Mouse (Mus musculus) urinary bladder, postnatal 36 days (tissue): ENCODE data around the gene Bhlhe23.
A peak's percentile ranks its signal among the peaks of the same experiment; 100 is the strongest.

Source experiments
- DNase-seq, 2 experiments: peaks; one replicate each; pipeline ENCODE4 v3.0.0; 2022; ENCODE audit warnings: low spot score in 2 of 2, mixed read lengths in 1 of 2

Bhlhe23 gene

GRCm38 (mm10) chr2:180775223-180775622, 1.5 kb downstream of the Bhlhe23 start:
- DNase-seq = no peak

- no peak for DNase-seq
Observed at GRCm38 (mm10) chr2:180765713-180766112, 11.0 kb downstream of the Bhlhe23 start.

- DNase-seq = no peak
Observed at GRCm38 (mm10) chr2:180764986-180765385, 11.7 kb downstream of the Bhlhe23 start.

DNA sequence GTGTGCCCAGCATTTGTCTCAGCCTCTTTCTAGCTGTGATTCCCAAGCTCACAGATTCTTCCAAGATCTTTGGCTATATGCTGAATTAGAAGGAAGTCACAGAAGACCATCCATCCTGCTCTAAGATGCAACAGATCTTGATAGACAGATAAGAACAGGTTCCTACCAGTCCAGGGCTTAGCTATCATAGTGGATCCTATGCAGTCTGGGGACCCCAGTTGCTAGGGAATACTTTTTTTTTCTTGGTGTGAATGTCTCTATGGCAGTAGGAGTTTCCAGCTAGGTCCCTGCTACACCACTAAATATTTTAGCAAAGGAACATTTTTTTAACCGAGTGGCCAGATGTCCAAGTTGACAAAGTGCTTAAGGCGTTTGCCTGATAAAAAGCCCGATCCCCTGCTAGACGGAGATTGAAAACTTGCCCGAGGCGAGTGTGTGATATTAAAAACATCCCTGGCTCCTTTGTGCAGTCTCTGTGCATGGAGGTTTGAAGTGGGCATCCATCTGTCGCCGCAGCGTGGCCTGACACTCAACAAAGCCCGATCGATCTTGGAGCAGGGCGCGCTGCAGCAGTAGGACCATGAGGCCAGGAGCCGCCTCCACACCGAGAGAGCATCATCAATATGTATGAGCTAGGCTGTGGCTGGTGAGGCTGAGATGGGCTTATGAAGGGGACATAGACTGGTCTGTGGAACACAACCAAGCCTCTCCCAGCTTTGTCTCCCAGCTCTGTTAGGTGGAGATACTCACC, 18.0 kb downstream of the Bhlhe23 start:
- no peak for DNase-seq

- no peak for DNase-seq
Observed at GRCm38 (mm10) chr2:180756786-180757185, 19.9 kb downstream of the Bhlhe23 start.

DNA sequence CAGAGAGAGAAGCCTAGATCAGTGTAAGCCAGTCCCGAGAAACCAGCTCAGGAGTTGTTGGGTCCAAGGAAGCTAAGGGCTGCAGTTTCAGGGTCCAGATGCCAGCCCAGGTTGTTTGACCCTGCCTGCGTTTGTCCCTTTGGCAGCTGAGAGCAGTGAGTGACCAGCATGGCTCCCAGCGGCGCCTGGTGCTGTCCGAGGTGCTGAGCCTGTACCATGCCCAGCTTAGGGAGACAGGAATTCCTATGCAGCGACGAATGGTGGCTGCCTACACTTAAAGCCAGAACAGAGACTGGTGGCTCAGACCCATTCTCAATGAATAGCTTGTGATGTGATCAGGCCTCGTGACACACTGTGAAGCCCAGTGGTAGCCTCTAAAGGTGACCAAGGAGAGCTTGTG, 20.8 kb downstream of the Bhlhe23 start:
- DNase-seq = peak; percentile 23 to 39

GRCm38 (mm10) chr2:180754976-180755688, 21.6 kb downstream of the Bhlhe23 start:
- no peak for DNase-seq

DNA sequence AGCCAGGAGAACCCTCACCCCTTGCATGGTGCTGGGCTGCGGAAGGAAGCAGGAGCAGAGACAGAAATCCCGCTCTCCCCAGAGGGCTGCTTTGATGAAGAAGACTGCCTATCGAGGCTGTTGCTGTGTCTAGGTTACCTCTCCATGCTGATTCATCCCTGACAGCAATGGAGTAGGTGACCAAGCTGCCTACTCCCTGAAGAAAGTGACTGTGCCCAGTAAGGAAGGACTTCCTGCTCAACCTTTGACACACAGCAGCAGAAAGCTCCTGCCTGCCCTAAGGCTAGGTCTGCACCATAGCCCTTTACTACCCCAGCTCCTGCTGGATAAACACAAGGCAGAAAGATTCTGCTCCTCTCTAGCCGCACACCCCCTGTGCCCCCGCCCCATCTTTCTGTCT, 27.8 kb downstream of the Bhlhe23 start:
- DNase-seq = no peak

DNA sequence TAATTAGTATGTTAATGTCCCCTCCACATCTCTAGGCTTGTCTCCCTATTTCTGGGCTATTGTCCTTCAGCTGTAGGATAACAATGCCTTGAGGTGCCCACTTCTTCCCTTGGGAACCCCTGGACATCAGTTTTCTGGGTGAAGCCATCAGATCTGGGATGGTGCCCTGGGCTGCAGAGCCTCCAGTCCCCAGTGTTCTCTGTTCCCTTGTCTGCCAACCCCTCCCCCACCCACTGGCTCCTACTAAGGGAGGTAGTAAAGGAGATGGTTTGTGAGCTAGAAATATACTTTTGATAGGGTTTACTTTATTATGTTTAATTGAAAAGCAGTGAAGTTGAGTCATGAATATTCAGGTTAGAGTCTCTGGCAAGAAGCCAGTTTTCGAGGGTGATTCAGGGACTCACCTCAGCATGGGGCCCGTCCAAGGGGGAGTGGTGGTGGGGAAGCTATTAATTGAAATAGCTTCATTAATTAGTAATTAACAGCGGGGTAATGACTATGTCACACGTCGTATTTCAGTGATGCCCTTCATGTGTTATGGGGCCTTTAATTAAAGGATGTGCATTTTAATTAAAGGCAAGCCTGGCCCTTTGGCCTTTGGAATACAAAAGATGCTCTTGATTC, 30.0 kb downstream of the Bhlhe23 start:
- DNase-seq = no peak

DNA sequence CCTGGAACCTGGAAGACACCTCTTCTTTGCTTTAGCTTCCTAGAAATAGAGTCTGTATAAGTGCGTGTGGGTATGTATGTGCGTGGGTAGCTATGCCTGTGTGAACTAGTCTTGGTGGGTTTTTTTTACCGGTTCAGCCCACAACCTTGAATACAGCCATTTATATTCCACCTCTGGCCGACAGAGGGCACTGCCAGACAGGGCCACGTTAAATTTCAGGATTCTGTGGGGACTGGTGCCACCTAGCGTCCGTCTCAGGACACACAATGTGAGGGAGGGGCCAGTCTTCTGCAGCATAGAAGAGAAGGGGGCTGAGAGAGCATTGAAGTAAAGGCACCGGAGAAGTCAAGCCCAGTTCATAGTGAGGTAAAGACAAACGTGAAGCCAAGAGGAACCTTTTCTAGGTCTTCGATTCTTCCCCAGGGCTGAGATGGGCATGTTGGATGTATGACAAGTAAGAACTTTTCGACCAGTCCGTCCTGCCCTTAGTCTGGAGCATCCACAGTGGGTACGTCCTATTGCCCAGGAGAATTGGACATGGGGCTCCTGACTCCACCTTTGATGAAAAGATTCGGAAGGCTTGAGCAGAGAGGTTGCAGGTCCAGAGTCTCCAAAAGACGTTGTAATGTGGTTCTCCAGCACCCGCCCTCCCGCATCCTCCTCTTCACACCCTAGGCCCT, 31.3 kb downstream of the Bhlhe23 start:
- peak; percentile 68 to 83 for DNase-seq

DNA sequence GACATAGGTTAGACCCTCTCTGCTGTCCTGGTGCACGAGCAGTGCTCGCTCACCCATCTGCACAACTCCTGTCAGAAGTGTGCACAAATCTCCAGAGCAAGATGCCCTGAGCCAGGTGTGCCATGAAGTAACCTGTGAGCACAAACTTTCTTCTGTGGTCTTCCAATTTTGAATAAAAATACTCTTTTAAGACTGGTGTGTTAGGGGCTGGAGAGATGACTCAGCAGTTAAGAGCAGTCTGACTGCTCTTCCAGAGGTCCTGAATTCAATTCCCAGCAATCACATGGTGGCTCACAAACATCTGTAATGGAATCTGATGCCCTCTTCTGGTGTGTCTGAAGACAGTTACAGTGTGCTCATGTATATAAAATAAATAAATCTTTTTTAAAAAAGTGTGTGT, 33.4 kb downstream of the Bhlhe23 start:
- no peak for DNase-seq

- no peak for DNase-seq
Observed at GRCm38 (mm10) chr2:180742820-180743219, 33.9 kb downstream of the Bhlhe23 start.

GRCm38 (mm10) chr2:180741421-180741820, 35.3 kb downstream of the Bhlhe23 start:
- no peak for DNase-seq

- no peak for DNase-seq
Observed at GRCm38 (mm10) chr2:180740349-180740748, 36.4 kb downstream of the Bhlhe23 start.

DNA sequence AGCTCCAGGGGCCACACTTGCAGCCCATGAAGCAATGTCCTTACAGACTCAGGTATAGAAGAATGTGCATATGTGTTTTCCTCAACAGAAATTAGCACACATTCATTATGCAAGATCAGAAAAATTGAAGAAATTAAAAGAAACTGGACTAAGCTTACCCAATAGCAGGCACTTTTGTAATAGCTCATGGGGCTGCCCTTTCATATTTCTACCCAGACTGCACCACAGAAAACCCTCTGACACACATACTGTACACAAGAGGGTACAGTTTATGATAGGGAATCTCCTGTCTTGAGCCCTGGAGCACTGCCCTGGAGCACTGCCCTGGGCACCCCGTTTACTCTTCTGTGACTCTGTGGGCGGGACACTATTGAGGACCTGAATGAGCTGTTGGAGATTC, 38.7 kb downstream of the Bhlhe23 start:
- DNase-seq = no peak

DNA sequence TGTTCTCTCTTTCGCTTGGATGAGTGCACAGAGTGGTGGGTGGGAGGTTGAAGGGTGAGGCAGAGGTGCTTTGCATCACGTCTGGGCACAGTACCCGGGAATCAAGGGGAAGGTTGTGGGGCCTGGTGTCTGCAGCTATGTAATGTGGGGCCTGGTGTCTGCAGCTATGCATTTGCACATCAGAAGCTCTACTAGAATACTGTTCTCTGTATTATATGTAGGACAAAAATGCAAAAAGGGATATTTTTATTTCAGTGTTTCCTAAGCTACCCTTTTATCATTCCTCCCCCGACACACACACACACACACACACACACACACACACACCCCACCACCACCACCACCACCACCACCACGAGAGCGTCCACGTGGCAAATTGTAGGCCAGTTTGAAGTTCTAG, 41.5 kb downstream of the Bhlhe23 start:
- no peak for DNase-seq

DNA sequence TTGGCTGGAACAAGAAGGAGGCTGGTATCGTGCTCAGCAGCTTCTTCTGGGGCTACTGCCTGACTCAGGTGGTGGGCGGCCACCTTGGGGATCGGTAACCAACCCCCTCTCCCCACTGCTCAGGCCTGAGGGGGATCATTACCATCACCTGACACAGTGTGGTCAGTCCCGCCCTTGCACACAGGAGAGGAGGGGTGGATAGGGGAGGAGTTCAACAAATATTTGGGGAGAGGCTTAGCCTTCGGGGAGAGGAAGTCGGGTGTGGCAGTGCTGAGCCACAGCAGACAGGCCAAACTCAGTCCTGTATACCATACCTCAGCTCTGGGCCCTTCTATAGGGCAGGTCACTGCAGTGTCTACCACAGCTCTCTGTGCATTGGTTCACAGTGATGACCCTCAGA, 44.7 kb downstream of the Bhlhe23 start:
- no peak for DNase-seq

- DNase-seq = no peak
Observed at GRCm38 (mm10) chr2:180731036-180731435, 45.7 kb downstream of the Bhlhe23 start.

DNA sequence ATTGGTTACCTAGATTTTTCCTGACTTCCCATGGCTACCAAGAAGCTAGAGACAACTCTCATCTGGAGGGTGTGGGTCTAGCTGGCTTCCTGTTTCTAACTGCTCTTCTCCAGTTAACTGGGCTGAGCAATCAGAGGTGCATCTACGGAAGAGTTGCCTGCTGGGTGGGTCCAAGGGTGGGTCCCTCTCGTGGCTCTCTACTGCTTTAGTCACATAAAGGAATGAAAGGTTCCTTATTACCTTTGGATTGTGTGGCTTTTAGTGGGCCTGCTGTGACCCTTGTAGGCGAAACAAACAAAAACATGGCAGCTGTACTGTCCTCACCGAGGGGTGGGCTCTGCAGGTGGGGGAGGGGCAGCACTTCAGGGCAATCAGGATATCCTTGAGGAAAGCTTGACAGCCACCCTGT, 49.1 kb downstream of the Bhlhe23 start:
- no peak for DNase-seq

GRCm38 (mm10) chr2:180726658-180727442, 49.9 kb downstream of the Bhlhe23 start:
- no peak for DNase-seq

DNA sequence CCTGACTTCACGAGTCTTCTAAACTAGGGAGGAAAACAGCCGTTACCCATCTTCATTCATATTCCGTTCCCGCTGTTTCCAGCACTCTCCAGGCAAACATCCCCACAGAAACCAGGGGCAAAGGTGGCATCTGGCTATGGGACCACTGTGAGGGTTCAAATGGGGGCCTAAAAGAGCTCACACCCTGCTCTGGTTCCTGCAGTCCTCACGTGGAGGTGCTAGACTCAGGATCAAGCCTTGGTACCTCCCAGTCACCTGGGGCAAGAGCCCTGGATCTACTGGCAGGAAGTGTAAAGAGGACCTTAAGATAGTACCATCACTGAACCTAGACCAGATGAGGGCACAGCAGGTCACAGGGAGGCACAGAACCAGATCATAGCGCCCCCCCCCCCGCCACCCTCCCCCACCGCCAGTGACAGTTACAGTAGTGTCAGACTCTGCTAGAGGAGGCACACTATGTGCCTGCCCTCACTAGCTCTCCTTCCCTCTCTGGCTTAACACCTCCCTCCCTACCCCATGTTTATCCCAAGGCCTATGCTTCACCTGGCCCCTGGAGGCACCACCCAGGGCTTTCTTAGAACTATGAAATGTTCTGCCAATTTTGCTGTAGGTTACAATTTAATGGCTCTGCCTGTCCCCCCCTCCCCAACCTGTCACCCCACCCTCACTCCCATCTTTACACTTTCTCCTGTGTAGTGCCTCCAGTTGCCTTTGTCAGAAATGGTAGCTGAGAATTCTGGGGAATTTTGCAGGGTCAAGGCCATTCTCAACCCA, 50.7 kb downstream of the Bhlhe23 start:
- no peak for DNase-seq
